Mouse (Mus musculus): ENCODE measurements around the gene Rnf44.
A peak's percentile ranks its signal among the peaks of the same experiment; 100 is the strongest.

The Rnf44 gene

GRCm38 (mm10) chr13:54686139-54687053 is 7.3 kb downstream of the Rnf44 start:
- no peak for DNase-seq (ENCODE audit: low spot score)

- peak; percentile 69 for DNase-seq (ENCODE audit: low spot score)
Measured at GRCm38 (mm10) chr13:54685174-54685573, 8.5 kb downstream of the Rnf44 start.

GRCm38 (mm10) chr13:54684140-54684896 is 9.4 kb downstream of the Rnf44 start:
- DNase-seq (ENCODE audit: low spot score), result no peak

- DNase-seq (ENCODE audit: low spot score), result no peak
Measured at GRCm38 (mm10) chr13:54683301-54683700, 10.4 kb downstream of the Rnf44 start.

DNA sequence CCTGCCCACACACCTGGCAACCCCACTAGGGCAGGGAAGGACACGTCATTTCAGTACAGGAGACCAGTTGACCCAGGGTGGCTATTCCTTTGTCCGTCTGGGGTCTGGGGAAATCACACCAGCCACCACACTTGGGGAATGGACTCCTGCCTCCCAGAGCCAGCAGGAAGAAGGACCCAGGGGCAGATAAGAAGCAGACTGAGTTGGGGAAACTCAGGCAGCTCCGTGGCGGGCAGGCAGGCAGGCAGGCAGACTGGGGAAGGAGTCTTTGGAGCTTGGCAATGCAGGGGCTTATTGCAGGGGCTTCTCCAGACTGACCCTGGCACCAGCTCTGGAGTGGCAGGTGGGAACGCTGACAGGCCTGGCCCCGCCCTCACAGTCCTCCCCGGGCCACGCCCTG is 12.4 kb downstream of the Rnf44 start:
- DNase-seq (ENCODE audit: low spot score), result no peak

- DNase-seq (ENCODE audit: low spot score), result no peak
Measured at GRCm38 (mm10) chr13:54680184-54680853, 13.4 kb downstream of the Rnf44 start.

DNA sequence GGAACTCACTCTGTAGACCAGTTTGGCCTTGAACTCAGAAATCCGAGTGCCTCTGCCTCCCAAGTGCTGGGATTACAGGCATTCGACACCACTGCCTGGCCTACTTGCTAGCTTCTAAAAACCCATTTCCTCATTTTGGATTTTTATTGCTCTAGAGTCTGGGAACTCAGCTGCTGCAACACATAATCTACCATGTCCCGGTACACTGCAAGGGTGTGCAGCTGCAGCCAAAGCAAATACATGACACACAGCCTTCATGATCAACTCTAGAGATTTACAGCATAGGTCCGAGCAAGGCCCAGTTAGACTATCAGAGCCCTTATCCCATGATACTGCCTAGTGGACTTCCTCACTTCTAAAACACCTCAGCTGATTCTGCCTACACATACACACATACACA is 15.4 kb downstream of the Rnf44 start:
- no peak for DNase-seq (ENCODE audit: low spot score)

GRCm38 (mm10) chr13:54675895-54676590 is 17.7 kb downstream of the Rnf44 start:
- DNase-seq (ENCODE audit: low spot score), result no peak

DNA sequence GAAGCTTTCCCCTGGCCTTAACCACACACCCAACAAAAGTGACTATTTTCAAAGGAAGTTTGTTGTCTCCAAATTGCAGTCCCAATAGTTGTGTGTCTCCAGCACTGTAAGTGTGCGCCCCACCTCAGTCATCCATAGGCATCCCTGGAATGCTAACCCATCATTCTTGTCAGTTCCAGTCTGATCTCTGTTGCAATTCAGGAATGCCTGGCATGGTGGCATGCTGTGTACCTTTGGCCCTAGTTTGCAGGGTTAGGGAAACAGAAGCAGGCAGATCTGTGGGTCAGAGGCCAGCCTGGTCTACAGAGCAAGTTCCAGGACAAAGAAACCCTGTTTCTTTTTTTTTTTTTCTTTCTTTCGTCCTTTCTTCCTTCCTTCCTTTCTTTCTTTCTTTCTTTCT is 23.2 kb downstream of the Rnf44 start:
- peak; percentile 67 for DNase-seq (ENCODE audit: low spot score)

DNA sequence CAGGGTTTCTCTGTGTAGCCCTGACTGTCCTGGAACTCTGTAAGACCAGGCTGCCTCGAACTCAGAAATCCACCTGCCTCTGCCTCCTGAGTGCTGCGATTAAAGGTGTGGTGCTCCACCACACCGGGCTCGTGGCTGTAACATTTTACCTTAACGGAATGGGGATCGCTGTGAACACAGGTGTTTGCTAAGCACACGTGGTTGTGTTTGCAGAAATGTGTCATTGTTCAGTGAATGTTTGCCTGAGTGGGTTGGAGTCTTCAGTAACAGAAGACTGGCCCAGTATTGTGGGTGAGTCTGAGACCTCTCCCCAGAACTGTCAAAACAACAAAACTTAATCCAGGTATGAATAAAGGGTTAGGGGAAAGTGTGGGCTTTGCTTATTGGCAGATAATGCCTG is 28.6 kb downstream of the Rnf44 start:
- no peak for DNase-seq (ENCODE audit: low spot score)

GRCm38 (mm10) chr13:54664509-54664908 is 29.2 kb downstream of the Rnf44 start:
- no peak for DNase-seq (ENCODE audit: low spot score)

GRCm38 (mm10) chr13:54663999-54664398 is 29.7 kb downstream of the Rnf44 start:
- DNase-seq (ENCODE audit: low spot score), result no peak

DNA sequence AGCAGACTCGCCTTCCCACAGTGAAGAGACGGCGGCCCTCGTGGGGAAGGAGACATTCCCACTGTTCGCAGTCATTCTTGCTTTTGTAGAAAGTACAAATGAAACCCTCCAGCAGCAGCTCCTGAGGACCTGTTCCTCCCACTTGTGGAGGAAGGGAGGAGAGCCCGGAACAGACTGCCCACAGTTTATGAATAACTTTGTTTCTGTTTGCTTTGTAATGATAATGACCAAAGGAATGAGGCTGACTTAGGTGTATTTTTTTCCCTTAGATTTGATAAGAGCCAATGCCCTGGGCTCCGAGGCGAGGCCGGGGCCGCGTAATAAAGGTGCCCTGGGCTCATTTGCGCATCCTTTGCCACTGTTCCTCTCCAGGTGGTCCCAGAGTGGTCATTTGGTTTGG is 32.3 kb downstream of the Rnf44 start:
- no peak for DNase-seq (ENCODE audit: low spot score)

GRCm38 (mm10) chr13:54660877-54661276 is 32.8 kb downstream of the Rnf44 start:
- no peak for DNase-seq (ENCODE audit: low spot score)

DNA sequence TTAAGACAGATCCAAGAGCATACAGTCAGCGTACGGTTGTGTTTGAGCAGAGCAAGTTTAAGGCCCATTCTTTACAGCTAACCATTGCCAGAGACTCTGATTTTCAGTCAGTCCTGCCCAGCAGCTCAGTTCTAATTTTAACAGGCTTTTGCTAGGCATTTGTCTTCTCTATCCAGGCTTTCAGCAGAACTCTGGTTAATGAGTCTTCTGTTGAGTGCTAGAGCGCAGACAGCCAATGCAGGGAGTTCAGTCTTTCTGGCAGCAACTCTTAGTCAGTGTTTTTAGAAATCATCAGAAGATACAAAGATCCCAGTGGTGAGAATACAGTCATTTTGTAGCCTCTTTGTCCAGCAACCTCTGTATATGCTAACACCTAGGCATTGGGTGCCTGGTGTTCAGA is 43.2 kb downstream of the Rnf44 start:
- DNase-seq (ENCODE audit: low spot score), result no peak

DNA sequence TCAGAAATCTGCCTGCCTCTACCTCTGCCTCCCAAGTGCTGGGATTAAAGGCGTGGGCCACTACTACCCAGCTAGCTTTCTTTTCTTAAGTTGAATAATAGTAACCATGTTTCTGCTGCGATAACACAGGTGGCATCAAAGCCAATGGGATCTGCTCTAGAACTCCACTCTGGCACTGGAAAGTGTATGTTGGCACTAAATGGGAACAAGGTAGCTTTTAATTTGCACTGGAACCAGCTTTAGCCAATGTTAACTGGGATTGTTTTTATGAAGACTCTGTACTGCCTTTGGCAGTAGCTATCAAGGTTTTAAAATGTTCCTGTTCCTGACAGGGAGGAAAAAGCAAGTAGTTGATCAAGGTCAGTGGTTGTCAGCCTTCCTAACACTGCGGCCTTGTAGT is 58.7 kb downstream of the Rnf44 start:
- DNase-seq (ENCODE audit: low spot score), result no peak

DNA sequence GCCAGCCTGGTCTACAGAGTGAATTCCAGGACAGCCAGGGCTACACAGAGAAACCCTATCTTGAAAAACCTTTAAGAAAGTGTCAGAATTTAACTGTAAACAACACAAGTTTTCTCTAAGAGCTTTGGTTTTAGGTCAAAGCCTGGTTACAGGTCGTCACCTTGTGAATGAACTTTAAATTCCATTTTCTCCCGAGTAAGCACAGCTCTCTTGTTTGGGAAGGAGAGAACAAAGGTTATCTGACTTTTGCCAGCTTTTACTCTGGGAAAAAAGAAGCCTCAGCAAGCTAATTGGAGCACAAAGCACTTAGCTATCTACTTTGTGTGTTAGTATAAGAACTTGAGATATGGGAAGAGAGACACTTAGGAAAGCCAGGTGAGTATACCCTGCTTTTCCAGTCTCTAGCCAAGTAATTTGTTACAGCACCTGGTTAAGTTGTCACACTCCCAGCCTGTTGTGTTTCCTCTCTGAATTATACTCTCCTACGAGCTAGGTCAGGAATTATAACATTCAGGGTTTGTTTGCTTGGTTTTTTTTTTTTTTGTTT is 60.9 kb downstream of the Rnf44 start:
- DNase-seq (ENCODE audit: low spot score), result peak; percentile 25
